Mouse (Mus musculus) erythroid progenitor cell, adult 5-6 weeks (primary cell): Measurements from ENCODE around the gene Flvcr2. TPM values are rescaled to one million over a fixed set of nuclear protein-coding genes. Genes with fewer than 3 reads are reported as not detected.

ENCODE experiments used
- ATAC-seq: replicated peaks from 2 replicates; pipeline ENCODE4 v1.8.0; 2016; ENCODE audit warnings: moderate number of reproducible peaks, mild to moderate bottlenecking, moderate TSS enrichment, inconsistent platforms; ENCODE audit not compliant: poor library complexity, low FRiP score, severe bottlenecking
- total RNA-seq, 2 experiments: library from RNA; stranded (forward) in 1 of 2; stranded (reverse) in 1 of 2; fragments of 150-400 nt in 1 of 2; fragments of 186-747, 209-891 nt in 1 of 2; gene quantifications; 2 replicates each; pipeline versions ENCODE4 v1.2.3 to v1.2.4; 2015 to 2017; ENCODE audit warnings: low replicate concordance in 2 of 2

Gene Flvcr2
- total RNA-seq, 2 experiments from 2014 or later = not detected

DNA sequence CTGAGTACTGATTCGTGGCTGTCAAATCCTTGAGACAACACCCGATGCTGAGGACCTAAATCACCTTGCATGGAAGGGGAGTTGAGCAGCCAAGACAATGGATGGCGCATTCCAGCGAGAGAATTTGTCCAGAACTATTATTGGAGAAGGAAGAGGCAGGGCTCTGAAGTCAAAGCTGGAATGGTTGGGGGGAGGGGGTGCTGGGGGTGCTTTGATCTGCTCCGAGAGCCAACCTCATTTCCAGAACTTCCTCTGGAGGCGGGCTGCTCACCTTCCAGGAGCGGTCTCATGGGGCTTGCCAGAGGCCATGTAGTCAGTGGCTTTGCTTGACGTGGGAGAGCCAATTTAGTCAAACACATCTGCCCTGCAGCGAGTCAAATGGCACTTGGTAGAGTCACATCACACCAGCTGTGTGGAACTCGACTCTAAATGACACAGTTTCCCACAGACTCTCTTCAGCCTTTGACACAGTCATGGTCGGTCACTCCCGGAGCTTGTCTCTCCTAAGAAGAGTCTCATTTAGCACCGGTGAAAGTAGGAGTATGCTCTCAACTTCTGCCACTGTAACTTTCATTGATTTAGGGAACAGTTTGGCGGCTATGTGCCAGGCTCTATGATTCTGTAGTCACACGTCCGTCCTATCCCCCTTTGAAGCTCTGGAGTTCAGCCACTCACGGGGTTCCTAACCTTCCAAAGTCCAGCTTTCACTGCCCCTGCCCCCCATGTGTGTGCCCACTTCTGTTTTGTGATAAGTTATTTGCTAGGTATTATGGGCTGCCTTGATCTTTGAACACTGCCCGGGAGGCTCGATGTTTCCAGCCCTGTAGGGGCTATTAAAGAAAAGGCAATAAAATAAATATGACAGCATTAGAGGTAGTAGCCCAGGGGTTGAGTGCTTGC is 38.8 kb downstream of the Flvcr2 start:
- ATAC-seq = no peak

GRCm38 (mm10) chr12:85792158-85792557 is 45.8 kb downstream of the Flvcr2 start:
- no peak for ATAC-seq

DNA sequence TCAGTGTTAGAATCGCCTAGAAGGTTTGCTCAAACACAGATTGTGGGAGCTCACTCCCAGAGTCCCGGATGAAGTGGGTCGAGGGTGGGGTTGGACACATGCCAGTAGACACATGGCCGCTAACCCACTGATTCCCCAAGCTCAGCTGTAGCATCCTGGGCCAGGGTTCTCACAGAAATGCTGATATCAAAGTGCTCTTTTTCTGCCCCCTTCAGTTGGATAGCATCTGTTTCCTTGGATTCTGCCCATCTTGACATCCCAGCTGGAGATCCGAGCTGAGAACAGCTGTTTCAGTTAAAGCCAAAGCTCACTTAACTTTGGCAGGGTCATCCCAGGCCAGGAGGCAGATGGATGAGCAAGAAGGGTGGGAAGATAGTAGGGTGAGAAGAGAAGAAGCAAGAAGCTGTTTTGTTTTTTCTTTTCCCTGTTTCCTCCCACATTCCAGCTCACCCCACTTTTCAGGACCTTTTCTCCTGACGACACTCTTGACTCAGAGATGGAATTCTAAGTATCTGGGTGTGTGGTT is 46.5 kb downstream of the Flvcr2 start:
- ATAC-seq = no peak

DNA sequence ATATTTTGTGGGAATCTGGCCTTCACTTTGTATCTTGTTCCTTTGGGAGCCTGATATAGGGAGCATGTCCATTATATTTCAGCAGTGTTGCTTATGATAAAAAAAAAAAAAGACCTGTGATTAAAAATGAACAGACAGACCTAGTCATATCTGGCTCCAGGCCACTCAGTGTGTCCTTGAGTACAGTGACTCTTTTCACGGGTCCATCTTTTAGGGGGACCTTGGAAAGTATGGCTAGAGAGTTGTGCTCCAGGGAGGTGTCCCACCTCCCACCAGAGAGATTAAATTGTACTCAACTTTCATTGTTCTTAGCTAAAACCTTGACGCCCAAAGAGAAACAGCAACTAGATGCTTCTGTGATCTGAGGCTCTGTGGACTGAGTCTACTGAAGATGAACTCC is 47.8 kb downstream of the Flvcr2 start:
- ATAC-seq = no peak

- ATAC-seq = no peak
These were observed 49.2 kb downstream of the Flvcr2 start for GRCm38 (mm10) chr12:85795551-85795950.

DNA sequence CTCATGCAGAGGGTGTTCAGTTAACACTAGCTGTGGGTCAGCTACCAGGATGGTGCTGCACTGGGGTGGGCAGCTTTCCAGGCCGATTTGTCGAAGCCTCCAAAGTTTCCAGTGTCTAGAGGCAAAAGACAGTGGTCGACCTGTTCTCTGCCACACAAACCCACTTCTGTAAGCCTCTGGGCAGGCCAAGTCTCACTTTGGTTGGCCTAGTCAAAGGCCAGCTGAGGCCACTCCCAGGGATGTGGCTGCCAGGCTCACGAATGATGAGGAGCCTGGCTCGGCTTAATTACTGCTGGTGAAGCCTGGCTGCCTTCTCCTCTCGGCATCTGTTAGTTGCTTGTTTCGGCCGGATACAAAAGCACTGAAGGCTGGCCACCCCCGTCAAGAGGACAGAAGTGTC is 53.7 kb downstream of the Flvcr2 start:
- no peak for ATAC-seq

- no peak for ATAC-seq
These were observed 63.4 kb downstream of the Flvcr2 start for GRCm38 (mm10) chr12:85809726-85810125.

GRCm38 (mm10) chr12:85810959-85811358 is 64.6 kb downstream of the Flvcr2 start:
- ATAC-seq = no peak

DNA sequence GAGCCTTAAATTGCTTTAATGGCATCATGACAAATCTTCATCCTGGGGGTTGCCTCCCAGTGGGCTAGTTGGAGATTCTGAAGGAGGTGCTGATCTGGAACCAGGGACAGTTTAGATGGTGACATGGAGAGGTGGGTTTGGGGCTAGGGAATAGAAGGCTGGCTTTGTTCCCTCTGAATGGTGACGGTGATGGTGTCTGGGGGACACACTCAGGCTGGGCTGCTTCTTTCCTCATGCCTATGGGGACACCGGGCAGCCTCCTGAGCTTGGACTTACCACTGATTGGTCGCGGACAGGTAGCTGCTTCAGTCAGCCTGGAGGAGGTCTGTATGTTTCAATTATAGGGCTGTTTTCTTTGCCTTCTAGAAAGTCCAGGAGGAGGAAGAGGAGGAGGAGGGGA is 65.3 kb downstream of the Flvcr2 start:
- no peak for ATAC-seq

- ATAC-seq = no peak
These were observed 67.3 kb downstream of the Flvcr2 start for GRCm38 (mm10) chr12:85813599-85813998.

GRCm38 (mm10) chr12:85822051-85822450 is 75.7 kb downstream of the Flvcr2 start:
- no peak for ATAC-seq

DNA sequence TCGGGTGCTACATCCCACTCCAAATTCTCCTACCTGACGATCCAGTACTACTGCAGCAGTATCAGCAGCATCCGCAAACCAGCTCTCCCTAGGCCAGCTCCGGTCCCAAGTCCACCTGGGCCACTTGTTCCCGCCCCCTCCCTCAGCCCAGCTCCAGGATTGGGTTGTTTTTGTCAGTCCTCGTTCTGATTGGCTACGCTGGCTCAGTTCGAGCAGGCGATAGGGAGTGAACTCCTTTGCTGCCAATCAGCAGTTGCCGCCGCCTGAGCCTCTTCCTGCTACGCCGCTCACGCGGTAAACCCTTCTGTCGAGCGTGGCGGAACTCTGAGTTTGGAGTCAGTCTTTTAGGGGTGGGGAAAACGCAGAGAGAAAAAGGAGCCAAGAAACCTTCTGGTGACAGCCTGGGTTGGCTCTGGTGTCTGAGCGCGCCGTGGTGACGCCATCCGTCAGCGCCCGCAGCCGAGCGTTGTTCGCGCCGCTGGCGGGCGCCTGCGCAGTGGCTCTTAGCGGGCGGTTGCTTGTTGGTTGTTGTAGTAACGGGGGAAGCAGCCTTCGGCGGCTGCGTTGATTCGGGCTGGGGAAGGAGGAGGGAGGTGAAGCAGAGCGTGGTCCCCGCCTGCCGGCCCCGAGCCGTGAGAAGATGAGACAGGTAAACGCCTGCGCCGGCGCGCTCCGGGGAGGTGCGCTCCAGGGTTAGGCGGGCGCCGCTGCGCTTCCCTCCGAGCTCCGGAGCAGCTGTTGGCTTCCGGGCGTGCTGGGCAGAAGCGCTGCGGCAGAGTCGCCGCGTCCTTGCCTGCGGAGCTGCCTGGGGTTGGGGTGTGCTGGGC is 78.3 kb downstream of the Flvcr2 start, which contains the start of the genes Erg28 and Ttll5:
TSS of gene Erg28 (minus strand) at position 113 of the 827 bp plus-strand sequence.
TSS of gene Ttll5 (plus strand) at position 222 of the 827 bp plus-strand sequence.
- ATAC-seq = peak; percentile 93

DNA sequence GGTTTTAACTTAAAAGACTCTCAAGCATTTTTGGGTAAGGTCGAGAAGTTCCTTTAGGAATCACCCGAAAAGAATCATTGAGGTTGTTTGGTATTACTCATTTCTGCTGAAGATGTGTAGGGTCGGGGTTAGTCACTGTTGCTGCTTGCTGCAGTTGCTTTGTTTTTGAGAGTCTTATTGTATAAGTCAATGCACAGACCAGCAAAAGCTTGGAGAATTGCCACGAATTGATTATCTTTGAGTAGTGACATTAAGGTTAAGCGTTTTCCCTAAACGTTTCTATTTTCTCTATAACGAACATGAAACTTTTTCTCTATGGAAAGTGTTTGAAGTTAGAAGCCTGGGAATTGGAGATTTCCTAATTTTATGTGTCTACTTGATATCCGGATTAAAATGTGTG is 79.0 kb downstream of the Flvcr2 start:
- no peak for ATAC-seq

GRCm38 (mm10) chr12:85825822-85826221 is 79.5 kb downstream of the Flvcr2 start:
- ATAC-seq = no peak

DNA sequence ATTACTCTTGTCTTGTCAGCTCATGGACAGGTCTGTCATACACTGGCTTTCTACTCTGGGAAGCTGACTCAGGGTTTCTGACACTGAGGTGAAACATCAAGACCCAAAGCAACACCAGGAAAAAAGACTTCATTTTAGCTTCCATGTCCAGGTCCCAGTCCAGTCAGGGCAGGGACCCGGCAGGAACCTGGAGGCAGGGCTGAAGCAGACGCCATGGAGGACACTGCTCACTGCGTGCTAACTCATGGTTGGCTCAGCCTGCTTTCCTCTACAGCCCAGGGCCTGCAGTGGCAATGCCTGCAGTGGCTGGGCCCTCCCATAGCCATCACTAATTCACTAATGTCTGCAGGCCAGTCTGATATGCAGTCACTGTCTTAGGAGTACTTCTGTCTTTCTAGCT is 82.5 kb downstream of the Flvcr2 start:
- no peak for ATAC-seq

DNA sequence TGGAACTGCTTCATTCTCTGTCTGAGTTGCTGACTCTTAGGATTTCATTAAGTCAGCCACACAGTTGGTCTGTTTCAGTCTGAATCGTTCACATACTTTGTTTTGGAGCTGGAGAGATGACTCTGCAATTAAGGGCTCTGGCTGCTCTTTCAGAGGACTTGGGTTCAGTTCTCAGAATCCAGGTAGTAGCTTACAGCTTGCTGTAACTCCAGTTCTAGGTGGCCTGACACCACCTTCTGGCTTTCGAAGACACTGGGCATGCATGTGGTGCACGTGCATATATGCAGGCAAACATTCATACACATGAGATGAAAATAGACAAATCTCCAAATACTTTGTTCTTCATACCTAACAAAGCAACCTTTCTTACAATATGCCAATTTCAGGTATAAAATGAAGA is 83.5 kb downstream of the Flvcr2 start:
- no peak for ATAC-seq

GRCm38 (mm10) chr12:85830691-85831090 is 84.4 kb downstream of the Flvcr2 start:
- no peak for ATAC-seq

DNA sequence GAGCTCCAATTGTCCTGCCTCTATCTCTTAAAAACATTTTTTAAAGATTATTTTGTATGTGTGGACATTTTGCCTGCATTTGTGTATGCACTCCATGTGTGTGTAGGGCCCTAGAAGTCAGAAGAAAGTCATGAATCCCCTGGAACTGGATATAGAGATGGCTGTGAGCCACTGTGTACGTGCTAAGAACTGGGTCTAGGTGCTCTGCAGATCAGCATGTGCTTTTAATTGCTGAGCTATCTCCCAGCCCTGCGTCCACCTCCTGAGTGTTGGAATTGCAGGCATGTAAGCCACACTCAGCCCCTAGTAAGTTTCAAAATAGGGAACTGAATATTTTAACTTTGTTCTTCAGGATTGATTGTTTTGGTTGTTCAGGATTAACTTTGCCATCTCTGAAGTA is 88.2 kb downstream of the Flvcr2 start:
- no peak for ATAC-seq

DNA sequence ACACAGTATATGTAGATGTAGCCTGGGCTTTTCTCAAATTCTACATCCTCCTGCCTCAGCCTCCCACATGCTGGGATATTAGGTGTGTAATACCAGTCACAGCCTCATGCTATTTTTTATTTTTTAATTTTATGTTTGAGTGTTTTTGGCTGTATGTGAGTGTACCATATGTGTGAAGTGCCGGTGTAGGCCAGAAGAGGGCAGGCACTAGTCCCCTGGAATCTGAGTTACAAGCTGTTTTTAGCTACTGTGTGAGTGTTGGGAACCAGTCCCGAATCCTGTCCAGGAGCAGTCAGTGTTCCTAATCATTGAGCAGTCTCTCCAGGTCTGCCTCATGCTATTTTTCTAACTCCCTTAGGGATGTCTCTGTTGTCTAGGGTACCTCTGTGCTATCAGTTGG is 91.4 kb downstream of the Flvcr2 start:
- ATAC-seq = no peak

DNA sequence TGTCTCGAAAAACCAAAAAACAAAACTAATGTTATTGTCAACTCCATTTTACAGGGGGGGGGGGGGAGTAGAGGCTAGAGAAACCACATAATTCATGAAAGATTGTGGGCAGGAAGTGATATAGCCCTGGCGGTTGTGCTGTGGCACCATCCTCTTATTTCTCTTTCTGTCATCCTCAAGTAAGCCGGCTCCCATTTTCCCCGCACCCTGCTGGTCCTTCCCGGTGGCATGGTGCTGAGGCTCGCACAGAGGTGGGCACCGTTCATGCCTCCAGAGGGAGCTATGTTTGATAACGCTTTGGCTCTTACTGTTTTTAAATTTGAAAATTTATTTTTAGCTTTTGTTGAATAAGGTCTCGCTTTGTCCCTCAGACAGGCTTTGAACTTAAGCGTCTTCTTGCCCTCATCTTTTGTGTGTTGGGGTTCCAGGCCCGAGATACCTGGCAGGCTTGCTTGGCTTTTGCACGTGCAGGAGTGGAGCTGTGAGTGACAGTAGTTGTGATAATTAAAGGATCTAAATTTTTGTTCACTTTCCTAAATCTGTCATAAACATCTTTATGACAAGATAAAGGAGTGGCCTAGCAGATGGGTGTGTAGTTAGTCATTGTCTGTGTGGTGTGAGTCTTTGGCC is 93.1 kb downstream of the Flvcr2 start:
- ATAC-seq = no peak
